Mouse (Mus musculus) c-Kit-positive CD71-positive TER-119-positive erythroid progenitor cells, embryonic 14.5 days (primary cell): ENCODE measurements around the gene Eif2b1.
"Not testable (repeated sequence)": the region's sequence is repeated elsewhere in the genome, so short reads cannot be mapped to it uniquely, and the experiment has no call there.

Source experiments
- DNase-seq: peaks from one replicate; pipeline ENCODE4 v3.0.0-alpha.2; 2013; ENCODE audit warnings: low spot score

Gene Eif2b1

DNA sequence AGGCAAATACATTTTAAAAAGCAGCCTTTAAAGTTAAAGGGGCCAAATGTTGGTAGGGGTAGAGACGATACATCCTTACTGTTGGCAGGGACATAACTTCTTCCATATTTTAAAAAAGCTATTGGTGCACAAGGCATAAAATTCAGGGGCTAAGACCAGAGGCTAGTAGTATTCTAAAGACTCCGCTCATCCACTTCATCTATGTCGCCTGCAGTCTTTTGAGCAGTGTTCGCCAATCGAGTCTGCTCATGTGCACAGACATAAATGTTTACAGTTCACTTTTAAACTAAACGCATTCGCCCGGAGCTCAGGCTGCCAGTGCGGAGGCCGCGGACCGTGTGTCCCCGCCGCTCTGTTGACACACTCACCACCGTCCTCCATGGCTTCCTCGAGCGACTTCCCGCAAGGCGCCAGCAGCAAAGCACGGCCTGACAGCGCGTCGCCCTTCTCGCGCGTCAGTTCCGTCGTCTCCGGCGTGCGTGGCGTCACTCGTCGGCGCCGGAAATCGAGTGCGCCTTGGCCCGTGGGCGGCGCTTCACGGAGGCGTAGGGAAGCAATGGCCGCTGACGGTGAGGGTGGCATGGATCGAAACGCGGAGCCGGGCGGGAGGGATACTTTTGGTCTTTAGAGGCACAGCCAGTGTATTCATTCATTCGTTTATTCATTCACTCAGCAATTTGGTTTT is at the start of gene Eif2b1, which contains the start of gene Gtf2h3:
Gene Eif2b1 (minus strand): TSS at position 499 of the 685 bp plus-strand sequence.
Gene Gtf2h3 (plus strand): TSS at position 508 of the 685 bp plus-strand sequence.
- peak; percentile 91 for DNase-seq

DNA sequence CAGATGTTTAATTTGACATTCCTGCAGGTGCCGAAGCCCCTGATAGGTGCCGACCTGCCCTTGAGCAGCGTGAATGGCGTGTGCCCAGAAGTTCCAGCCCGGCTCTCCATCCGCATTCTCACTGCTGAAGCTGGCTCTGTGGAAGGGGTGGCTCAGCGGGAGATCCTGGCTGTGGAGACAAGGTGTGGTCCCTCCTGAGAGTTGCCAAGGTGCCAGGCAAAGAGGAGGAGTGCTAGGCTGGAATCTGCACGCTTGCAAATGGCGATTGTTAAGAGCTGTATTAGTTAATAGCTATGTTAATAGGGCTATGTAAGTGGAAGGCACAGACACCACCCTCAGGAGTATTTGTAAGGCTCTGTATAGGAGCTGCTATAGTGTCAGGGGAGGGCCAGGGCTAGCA is 45.4 kb upstream of the Eif2b1 start:
- no peak for DNase-seq

DNA sequence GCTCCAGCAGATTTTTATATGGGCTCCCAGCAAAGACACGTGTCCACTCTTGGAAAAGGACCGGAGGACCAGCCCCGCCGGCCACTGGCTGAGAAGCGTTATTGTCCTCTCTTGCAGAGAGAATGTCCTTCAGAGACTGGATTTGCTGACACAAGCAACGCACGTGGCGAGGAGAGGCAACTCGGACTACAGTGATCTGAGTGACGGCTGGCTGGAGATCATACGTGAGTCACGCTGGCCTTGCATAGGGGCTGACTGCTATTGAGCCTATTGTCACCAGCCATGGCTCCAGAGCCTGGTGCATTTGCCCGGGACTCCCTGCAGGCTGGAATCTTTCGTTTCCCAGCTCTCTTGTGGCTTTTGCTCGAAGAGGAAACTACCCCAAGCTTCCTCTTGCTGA is 44.0 kb upstream of the Eif2b1 start:
- no peak for DNase-seq

DNA sequence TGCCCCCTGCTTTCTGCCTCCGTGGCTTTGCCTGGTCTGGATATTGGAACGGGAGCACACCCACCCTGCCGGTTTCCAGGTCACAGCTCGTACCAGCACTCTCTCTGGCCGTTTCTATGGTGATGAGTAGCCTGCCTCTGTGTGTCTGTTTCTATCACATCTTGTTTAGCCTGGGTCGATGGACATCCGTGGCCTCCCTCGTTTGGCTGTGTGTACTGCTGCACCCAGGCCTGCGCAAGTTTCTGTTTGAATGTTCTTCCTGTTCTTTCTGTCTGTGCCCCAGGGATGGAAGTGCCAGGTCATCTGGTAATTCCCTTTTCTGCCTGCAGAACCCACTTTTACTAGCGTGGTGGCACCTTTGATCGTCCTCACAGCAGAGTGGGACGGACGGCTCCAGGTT is 42.4 kb upstream of the Eif2b1 start:
- DNase-seq: no peak

DNA sequence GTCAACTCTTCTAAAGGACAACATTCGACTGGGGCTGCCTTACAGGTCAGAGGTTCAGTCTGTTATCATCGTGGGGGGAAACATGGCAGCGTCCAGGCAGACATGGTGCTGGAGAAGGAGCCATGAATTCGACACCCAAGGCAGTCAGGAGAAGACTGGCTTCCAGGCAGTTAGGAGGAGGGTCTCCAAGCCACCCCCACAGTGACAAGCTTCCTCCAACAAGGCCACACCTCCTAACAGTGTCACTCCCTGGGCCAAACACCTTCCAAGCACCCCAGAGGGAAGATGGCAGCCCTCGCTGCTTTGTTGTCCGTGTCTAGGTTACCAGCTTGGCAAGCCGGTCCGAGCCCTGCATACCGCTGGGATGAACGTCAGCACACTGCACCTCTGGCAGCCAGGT is 39.8 kb upstream of the Eif2b1 start:
- DNase-seq: no peak

DNA sequence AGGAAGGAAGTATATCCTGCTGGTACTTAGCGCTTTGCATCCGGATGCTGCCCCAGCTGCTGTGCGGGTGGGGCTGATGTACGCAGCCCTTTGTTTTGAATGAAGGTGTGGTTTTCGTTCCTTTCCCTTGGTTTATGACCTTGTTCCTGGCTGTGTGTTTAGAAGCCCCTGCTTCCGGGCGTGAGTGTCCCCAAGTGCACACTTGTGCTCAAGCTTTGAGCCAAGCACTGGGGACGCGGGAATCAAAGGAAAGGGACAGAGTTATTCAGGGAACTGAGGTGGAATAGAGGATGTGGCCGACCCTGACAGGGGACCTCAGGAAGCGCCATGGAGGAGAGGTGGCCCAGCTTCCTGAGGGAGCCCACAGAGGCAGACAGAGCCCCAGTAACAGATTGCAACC is 35.8 kb upstream of the Eif2b1 start:
- DNase-seq: no peak

DNA sequence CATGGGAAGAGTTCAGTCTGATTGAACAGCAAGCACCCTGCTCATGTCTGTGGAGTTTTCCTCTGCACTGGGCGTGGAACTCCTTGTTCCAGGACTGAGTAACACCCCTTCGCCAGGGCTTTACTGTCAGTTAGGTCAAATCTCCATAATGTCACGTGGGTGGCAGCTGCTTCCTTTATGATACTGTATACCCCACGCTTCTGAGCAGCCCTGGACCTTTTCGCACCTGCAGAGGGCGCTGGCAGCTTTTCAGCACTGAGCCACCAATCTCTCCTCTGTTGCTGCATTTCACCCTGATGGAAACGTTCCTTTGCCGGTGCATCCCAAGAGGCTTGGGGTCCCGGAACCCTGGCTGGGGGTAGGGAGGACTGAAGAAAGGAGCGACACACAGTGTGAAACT is 32.0 kb upstream of the Eif2b1 start:
- DNase-seq: no peak

DNA sequence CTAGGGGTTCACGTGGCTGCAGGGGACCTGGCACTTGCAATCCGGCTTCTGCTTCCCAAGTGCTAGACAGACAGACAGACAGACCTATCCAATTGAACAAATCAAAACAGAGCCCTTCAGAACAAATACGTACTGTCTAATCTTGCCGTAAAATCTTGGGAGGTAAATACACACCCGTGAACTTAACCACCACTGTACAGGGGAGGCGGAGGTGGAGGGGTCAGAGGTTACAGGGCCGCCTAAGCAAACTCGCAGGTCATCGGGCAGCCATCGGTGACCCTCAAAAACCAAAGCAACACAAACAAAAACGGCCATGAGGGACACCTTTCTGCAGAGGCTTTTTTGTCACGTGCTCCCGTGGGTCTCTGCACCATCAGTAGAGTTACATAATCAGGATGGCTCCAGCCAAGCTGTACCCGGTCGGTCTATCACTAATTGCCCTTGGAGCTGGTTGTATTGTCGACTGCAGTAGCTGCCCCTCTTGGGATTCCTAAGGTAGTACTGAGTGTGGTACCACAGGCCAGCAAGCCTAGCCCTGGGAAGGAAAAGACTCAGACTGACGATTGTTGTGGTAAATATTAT is 26.2 kb upstream of the Eif2b1 start:
- no peak for DNase-seq

DNA sequence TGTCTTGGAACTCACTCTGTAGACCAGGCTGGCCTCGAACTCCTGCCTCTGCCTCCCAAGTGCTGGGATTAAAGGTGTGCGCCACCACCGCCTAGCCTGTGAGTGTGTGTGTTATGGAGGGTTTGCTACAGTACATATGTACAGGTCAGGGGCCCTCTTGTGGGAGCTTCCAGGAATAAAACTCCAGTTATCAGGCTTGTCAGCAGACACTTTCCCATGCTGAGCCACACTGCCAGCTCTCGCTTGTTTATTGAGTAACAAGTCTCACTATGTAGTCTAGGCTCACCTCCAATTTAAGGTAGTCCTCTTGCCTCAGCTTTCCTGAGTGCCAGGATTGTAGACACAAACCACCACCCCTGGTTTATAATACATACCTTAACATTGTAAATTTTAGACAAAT is 25.4 kb upstream of the Eif2b1 start:
- no peak for DNase-seq

DNA sequence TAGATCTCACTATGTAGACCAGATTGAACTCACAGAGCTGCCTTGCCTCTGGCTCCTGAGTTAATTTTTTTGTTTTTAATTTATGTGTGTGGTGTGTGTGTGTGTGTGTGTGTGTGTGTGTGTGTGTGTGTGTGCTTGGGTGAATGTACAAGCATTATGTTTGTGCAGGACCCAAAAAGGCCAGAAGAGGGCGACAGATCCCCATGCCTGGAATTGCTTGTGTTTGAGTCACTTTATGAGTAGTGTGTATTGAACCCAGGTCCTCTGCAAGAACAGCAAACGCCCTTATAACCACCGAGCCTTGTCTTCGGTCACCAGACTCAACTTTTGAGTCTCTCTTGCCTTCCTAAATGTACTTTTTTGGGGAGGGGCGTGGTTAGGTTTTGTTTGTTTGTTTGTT is 23.4 kb upstream of the Eif2b1 start:
- peak; percentile 57 for DNase-seq

DNA sequence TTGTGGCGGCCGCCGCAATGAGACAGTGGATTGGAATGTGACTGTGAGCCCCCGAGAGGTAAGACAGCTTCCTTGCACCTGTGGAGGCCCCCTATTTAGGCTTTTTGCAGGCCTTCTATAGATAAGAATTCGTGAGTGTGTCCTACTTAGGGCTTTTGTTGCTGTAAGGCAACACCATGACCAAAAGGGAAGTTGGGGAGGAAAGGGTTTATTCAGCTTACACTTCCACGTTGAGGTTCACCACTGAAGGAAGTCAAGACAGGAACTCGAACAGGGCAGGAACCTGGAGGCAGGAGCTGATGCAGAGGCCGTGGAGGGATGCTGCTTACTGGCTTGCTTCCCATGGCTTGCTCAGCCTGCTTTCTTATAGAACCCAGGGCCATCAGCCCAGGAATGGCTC is 20.8 kb upstream of the Eif2b1 start:
- DNase-seq: not testable (repeated sequence)

DNA sequence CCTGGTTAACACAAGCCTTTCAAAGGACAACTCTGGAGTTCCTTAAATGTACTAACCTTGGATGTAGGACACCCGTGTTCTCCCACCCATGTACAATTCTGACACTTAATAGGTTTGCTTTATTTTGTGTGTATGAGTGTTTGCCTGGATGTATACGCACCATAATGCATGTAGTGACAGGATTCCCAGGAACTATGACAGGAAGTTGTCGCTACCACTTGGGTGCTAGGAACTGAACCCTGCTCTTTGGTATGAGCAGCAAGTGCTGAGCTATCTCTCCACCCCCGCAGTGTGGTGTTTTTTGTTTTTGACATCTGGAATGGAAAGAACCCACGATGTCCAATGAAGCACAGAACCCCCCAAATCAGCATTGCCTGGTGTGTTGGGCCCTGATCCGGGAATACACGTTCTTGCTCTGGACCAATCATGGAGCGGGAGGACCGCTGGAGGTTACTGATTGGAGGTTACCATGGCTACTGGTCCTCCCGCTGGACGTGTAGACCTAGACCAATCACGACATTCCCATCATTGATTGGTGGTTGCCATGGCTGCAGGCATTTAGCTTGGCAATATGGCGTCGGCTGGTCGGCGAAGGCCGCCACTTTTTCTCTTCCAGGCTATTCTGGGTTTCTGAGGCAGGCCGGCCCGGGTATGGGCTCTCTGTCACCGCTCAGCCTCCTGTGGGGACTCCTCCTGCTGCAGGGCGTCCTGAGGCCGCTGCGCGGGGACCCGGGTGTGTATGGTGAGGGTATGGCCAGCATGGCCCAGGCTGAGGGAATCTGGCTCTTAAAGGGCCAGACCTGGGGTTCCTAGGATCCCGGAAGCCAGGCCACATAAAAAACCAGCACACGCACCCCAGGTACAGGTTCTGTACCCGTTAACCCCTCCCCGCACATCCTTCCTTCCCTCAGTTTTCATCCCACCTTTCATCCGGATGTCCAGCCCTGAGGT is 19.6 kb upstream of the Eif2b1 start:
- peak; percentile 88 for DNase-seq

DNA sequence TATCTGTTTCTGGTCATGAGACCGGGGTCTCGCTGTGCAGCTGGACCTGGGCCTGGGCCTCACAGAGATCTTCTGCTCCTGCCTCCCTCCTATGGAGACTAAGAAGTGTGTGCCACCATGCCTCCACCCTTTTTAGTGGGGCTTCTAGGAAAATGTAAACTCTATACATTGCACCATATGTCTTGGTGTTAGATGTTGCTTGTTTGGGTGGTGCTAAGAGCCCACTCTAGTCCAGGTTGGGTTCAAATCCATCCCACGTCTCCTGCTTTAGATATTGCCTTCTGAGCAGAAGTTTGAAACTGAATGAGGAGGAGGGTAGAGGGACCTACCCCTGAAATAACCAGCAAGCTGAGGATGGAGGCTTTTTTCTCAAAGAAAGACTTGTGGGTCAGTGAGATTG is 13.8 kb upstream of the Eif2b1 start:
- DNase-seq: no peak

DNA sequence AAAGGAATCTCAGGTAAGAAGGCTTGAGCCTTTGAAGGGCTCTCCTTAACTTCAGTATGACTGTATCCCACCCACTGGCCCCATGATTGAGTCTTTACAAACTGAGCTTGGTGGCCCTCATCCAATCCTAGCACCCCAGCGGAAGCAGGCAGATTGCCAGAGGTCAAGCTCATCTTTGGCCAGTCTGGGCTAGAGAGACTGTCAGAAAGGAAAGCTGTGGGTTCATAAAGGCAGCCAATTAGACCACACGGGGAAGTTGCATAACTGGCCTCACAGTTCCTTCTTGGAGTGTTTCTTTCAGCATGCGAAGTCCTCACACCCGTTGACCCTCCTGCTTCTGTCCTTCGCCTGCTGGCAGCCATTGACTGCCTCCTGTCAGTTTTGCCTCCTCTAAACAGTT is 3.6 kb upstream of the Eif2b1 start:
- DNase-seq: no peak

DNA sequence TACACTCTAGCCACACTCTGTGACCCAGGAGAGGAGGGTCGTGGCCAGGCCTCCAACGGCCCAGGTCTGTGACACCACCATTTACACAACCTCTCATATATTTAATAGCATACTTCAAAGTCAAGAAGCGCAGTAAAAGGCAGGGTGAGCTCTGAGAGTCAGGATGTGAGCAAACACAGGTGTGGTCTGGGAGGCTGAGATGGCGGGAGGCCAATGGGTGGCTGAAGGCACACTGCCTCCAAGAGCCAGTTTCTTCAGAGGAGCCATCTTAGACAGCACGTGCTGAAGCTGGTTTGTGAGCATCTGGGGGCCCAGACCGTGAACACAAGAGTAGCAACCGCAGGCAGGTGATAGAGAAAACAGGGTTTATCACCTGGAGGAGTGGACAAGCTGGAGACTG is 3.5 kb downstream of the Eif2b1 start:
- DNase-seq: no peak

DNA sequence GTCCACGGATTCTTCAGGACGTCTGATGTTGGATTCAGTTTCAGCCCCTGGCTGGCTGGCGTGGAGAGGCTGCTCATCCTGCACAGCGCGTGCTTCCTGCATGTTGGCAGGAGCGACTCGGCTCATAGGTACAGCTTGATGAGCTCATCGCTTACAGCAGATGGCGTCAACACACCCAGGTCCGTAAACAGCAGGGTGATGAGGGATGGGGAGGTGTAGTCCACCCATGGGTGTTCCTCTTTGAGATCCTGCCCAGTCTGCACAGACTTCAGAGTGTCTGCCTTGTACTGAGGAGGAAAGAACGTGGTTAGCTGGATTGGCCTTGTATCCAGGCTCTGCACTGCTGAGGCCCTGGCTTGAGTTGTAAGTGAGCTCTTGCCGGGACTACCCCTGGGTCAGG is 7.9 kb downstream of the Eif2b1 start:
- DNase-seq: no peak

DNA sequence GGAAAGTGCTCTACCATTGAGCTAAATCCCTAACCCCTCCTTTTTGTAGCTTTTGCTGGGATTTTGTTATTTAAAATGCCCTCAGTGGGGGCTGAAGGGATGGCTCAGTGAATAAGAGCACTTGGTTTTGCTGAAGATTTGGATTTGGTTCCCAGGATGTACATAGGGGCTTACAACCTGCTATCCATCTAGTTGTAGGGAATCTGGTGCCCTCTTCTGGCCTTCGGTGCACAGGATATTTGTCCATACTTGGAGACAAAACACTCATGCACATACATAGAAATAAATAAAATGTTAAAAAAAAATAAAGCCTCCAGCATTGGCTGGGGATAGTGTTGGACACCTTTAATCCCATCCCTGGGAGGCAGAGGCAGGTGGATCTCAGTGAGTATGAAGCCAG is 23.8 kb downstream of the Eif2b1 start:
- no peak for DNase-seq

DNA sequence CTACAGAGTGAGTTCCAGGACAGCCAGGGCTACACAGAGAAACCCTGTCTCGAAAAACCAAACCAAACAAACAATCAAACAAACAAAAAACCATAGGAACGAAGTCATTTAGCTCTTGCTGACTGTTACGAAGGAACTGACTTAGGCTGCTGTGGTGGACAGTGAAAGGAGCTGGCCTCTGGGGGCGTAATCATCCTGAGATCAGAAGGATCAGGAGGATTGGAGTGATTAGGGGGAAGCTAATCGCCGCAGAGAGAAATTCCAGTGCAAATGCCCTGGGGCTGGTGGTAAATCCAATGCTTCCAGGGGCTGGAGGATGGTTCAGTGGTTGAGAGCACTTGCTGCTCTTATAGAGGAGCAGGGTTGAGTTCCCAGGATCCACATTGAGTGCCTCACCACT is 25.3 kb downstream of the Eif2b1 start:
- DNase-seq: no peak

DNA sequence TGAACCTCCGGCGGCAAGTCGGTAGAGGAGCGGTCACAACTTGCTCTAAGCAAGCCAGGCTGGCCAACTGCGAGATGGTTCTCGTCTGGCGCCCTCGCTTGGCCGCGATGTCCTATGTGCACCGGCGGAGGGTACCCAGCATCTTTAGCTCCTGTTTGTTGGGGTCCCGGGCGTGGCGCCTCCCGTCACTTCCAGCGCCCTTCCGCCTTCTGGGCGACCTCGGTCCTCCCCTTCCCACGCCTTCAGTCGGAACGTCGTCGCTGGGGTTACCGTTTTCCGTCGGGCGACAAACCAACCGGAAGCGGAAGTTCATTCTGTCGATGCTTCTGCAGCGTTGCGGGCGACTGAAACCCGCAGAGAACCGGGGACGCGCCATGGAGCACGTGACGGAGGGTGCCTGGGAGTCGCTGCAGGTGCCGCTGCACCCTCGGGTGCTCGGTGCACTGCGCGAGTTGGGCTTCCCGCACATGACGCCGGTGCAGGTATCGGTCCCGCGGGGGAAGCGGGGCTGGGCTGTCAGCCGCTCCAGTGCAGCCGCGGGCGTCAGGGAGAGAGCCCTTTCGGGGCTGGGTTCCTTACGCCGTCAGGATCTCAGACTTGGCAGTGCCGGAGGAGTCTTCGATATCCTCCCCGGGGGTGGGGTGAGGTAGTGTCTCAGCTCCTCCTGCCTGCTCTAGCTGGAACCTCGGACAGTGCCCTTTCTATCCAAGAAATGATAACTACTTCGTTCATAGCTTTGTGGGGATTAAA is 26.2 kb downstream of the Eif2b1 start, which contains the start of gene Ddx55:
Gene Ddx55 (plus strand): TSS at position 307 of the 750 bp plus-strand sequence.
- DNase-seq: peak; percentile 87

DNA sequence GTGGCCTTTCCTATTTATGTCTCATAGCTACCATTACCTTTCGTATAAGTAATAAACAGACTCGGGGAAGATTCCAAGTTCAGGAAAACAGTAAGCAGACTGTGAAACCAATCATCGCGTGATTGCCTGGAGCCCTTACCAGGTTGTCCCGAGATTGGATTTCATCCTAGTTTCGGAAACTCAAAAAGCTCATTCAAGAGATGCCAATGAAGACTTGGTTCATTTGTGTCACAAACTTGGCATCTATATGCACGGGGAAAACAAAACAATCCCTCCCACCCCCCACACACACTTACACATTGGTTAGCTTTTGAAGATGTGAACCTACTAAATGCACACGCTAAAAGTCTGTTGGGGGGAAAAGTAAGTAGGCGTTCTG is 26.8 kb downstream of the Eif2b1 start:
- DNase-seq: no peak

DNA sequence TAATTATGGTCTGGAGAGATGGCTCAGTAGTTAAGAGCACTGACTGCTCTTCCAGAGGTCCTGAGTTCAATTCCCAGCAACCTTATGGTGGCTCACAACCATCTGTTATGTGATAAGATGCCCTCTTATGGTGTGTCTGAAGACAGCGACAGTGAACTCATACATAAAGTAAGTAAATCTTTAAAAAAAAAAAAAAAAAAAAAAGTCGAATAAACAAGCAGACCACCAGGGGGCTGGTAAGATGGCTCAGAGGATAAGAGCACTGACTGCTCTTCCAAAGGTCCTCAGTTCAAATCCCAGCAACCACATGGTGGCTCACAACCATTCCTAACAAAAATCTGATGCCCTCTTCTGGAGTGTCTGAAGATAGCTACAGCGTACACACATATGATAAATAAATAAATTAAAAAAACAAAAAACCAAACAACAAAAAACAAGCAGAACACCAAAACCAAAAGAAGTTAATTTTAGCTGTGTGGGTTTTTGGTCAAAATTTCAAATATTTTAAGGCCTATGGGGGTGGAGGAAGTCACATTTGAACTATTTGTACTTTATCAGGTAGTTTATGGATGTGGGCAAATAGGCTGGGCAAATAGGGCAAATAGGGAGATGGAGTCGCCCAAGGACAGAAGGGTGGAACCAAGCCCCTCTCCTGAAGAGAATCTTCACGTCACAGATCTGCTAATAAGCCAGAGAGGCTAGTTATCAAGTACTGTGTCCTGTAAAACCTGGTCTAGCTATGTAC is 27.4 kb downstream of the Eif2b1 start:
- DNase-seq: not testable (repeated sequence)
